Mouse (Mus musculus) spleen, adult 12 weeks (tissue): Measurements from ENCODE around the gene Pde4c.

ENCODE experiments used
- DNase-seq: peaks from one replicate; pipeline ENCODE4 v3.0.0; 2022; ENCODE audit warnings: low spot score

Pde4c gene

DNA sequence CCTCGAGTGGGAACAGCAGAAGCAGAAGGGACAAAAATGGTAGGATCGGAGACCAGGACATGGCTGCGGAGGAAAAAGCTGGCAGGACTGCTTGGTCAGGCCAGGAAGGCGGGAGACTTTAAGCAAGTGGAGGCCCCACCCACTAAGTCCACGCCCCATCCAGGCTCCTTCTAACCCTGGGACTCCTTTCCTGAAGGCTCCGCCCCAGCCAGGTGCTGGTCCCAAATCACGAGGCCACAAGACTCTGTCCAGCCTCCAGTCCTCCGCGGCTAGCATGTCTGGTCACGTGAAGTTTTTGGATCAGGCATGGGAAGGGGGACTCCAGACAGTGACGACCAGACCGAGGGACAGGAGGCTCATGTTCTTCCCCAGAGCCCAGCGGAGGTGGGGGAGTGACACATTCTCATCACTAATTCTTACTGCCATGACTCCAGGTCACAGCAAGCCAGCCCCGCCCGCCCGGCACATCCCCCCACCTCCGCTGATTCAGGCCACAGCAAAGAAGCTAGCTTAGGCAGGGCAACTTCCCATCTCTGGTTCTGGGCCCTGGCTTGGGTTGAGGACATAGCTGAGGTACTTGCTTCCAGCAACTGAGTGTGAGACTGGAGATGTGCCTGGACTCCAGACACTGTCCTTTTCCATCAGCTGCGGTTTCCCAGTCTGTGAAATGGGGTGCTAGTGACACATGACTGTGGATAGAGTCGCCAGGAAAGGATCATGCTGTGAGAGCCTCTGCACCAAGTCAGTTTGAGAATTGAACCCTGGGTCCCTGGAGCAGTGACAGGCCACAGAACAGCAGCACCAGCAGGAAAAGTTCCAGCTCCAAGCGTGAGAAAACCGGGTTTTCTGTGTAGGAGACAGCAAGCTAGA lies 43.3 kb downstream of the Pde4c start:
- DNase-seq = peak; percentile 60

DNA sequence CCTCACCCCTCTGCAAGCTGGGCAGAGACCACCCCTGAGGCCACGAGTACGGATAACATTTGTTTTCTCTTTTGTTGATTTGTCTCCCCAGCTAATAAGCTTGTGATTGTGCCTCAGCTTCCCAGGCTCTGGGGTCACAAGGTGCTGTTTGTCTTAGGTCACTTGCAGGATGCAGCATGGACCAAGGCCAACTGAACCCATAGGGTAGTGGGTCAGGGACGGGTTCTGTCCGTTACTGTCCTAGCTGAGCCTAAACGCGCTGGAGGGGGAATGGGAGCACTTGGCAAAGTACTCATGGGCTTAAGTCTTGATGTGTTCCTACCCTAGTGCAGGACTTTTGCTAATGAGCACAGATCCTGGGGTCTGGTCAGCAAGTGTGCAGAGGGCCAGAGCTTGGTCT lies 44.0 kb downstream of the Pde4c start:
- DNase-seq = no peak

DNA sequence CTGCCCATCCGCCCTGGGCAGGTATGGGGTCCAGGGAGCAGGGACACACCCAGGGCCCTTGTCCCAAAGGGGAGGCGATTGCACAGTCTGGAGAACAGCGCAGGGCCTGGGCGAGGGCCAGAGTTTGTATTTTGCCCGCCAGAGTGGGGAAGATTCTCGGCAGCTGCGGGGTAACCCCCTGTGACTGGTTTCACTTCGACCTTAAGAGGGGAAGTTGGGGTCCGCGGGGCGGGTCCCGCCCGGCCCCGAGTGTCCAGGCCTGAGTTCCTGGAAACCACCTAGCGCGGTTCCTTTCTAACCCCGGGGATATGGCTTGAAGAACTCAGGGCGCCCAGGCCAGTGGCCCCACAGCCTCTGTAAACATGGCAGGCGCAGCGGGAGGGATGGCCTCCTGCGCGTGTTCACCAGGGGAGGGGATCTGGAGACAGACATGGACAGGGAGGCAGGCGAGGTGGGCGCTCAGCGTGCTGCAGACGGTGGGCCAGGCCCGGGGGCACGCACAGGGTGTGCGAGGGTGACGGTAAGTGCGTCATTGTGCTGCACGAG lies 44.8 kb downstream of the Pde4c start:
- peak; percentile 56 for DNase-seq

DNA sequence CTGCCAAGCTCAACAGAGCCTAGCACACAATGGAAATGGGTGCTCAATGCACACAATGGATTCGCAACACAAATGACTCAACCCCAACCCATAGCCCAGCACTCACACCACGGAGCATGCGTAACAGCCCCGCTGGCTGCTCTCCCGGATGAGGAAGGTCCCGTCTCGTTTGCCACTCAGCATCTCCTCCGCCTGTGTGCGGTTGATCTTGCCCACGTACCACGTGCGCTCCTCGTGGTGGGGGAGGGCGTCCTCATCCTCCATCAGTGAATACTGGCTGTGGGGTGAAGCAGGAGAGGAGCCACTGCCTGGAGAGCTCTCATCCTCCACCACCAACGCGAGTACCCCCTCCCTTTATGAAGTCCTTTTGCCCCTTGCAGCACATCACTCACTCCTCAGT lies 45.4 kb downstream of the Pde4c start:
- DNase-seq = no peak

DNA sequence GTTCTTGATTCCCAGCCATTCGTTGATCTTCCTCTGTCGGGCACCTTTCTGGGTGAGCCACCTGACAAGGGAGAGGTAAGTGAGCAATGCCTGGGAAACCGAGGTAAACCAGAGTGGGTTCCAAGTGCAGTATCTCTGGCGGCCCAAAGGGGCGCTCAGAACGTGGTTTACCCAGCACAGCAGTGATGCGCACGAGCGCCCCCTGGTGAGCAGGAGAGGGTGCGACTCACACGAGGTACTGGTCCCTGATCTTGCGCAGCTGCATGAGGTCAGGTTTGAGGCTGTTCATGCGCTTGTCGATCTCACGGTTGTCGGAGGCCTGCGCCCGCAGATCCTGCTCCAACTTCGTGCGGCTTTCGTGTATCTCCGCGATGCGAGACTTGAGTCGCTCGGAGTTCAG lies 45.8 kb downstream of the Pde4c start:
- peak; percentile 91 for DNase-seq

DNA sequence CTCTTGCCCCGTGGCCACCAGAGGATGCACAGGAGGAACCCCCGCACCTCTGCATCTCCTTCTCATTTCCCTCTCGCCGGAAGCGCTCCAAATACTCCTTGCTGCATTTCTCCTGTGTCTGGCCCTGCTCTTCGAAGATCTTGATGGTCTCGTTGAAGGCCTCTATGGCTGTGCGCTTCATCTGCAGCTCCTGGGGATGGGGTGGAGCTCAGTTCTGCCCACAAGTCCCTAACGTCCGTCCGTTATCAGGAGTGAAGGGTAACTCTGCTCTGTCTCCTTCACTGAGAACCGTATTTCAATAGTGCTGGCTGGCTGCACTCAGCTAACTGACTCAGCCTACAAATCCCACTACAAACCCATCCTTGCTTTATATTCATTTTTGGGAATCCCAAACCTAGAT lies 46.3 kb downstream of the Pde4c start:
- no peak for DNase-seq

DNA sequence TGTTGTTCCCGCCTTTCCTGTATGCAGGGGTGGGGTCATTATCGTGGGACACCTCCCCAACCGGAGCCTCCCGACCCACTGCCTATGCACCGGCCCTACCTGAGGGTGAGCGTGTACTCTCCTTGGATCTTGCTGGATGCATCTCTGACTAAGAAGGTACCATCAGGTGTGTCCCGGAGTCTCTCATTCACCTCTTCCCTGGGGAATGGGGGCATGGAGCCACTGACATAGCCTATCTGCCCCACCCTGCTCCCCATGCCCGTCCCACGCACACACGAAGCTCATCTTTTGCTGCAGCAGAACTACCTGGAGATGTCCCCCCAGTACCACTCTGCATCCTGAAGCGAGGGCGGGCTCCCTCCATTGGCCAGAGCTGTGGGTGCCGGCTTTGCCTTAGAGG lies 47.2 kb downstream of the Pde4c start:
- no peak for DNase-seq

DNA sequence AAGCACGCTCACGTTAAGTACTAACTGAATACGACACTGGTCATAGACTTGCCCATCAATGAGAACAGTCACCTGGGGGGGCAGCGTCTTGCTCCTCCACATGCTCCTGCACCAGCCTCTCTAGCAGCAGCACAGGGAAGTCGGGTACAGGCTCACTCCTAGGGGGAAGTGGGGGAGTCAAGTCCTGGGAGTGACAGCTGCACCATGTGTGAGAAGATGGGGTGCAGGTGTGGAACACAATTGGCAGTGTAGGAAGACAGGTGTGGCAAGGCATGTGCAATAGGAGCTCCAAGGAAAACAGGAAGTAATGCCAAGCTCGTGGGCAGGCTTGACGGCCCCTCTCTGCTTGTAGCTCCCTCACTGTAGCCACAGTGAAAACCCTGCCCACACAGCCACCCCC lies 47.7 kb downstream of the Pde4c start:
- no peak for DNase-seq

DNA sequence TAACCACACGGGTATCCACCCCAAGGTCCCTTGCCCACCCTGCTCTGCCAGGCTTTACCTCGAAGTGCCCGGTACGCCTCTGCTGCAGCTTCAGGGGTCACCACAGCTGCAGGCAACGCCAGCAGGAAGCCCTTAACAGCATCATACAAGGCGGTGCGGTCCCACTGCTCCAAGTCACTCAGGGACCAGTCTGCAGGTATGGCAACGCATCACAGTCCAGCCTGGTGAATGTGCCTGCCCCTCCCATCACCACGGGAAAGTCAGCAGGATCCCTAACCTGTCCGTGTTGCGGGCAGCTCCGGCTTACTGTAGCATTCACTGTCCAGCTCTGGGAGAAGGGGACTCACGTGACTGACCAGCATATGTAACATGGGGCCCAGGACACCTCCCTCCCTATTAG lies 48.6 kb downstream of the Pde4c start:
- DNase-seq = no peak

DNA sequence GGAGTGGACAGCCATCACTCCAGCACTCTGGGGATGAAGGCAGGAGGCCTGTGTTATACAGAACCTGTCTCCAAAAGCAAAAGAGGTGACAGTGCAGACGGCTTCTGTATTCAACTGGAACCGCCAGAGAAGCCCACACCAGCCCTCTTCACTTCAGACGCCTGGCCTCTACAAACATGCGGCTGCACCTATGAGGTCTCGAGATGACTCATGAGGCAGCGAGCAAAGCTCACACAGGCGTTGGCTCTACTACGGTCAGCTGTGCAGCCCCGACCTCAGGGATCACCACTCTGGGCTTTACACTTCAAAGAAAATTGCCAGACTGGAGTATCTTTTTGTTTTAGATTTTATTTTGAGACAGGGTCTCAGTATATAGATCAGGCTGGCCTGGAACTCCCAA lies 49.4 kb downstream of the Pde4c start:
- DNase-seq = no peak

DNA sequence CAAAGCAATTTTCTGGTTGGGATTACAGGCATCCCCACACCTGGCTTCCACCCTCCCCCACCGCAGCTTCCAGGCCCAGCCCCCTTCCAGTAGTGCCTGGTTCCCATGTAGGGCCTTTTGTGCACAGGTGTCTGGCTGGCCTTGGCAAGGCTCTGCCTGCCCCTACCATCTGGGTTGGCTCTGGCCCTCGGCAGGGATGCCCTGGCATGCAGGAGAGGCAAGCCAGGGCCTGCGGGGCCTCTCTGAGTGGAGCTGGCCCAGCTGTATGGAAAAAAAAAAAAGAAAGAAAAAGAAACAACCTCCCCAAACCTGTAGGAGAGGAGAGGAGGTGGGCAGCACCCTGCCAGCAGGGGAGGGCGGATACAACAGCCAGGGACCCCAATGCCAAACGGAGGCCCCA lies 49.9 kb downstream of the Pde4c start:
- no peak for DNase-seq

DNA sequence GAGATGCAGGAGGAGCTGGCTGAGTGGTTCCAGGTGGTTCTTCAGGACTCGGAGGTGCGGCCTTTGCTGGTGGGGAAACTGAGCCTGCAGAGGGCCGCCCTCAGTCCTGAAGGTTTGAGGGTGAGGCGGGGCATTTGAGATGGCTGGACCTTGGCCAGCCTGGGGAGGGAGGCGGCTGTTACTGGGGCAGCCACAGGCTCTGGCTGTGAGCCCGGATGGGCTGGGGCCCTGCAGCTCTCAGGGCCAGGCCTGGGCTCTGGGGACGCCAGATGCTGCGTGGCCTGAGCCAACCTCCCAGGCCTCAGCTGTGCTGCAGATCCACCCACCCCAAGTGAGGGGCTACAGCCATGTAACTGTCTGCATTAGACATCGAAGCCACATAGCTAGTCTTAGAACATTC lies 50.3 kb downstream of the Pde4c start:
- DNase-seq = no peak

DNA sequence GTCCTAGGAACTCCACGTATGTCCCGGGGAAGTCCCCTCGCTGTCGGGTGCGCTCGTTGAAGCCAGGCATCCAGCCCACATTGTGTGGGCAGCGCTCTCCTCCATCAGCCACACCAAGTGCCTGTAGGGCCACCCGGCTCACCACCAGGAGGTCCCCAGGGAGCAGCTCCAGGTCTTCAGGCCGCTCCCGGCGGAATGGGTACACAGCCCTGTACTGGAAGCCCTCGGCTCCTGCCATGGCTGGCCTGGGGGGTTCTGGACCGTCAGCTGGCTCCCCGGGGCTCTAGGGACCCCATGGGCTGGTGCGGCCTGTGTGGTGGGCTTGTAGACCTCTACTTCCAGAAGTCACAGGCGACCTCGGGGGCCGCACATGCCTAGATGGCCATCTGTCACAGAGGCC lies 51.2 kb downstream of the Pde4c start:
- DNase-seq = no peak

DNA sequence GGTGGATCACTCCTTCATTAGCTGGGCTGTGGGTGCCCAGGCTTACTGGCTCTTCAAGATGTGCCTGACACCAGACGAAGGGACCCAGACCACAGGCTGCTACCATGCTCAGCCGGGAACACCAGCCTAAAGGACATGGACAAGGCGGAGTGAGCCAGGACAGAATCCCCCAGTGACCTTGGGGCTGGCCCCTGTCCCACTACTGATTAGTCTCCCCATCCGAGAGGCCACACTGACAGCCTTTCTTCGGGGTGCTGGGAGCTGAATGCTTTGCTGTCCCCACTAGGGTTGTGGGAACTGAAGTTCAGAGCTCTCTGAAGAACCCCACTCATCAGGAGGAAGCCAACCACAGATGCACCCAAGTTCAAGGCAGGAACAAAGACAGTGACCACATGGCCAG lies 51.7 kb downstream of the Pde4c start:
- no peak for DNase-seq

DNA sequence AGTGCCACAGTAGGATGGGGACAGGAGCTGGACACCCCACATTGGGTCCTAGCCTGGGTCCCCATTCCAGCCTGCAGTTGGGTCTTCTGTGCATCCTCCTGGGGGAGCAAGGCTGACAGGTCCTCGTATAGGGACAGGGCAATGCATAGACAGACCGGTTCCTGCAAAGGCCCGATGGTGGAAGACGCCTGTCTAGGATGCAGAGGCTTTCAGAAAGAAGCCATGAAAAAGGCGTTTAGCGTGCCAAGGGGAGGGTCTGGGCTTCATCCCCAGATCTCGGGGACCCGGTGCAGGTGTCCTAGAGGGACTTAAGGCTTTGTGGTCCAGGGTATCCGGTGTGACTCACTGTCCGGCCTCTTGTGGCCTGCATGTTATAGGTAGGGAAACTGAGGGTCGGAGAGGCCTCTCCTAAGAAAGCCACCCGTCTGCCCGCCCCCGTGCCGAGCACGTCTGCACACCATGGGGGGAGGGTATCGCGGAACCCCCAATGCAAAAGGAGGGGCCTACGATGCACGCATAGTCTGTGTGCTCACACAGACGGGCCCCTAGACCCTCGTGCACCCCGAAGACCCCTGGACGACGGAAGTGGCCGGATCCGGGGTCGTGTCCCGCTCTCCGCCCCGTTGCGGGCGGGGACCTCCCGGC lies 52.5 kb downstream of the Pde4c start:
- no peak for DNase-seq

DNA sequence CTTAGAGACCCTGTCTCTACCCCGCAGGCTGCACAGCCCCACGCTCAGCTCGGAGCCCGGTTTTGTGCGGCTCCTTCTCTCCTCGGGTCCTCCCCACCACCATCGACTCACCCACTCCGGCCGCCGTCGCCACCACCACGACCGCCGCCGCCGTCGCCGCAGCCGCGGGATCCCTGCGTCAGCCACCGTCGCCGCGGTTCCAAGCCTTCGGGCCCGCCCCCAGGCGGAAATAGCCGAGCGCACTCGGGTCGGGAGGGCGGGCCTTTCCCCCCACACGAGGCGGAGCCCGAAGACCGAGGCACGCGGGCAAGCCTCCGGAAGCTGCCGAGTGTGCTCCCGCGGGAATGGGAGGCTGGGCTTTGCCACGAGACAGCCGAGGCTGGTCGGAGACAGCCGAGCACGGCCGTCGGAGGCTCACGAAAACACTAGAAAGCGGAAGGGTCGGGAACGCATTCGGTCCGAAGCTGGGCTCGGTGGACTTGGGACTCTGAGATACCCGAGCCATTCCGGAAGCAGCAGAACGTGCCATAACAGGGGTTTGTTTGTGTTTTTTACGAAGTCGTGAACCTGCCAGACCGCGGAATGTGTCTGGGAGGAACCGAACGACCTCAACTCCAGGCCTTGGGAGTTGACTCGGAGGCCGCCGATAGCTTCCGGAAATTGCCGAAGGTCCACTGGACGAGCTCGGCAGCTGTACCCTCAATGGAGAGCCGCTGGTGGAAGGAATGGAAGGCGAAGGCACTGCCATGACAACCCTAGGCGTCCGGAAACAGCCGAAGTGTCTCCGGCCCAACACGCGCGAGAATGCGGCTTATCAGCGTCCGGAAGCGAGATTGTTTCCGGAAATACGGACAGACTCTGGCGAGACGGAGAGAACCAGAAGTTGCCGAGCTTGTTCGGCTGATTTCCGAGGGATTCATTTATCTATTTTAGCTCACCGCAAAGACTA lies 53.2 kb downstream of the Pde4c start, which contains the start of gene Pik3r2:
TSS of gene Pik3r2 (minus strand) at position 218 of the 949 bp plus-strand sequence.
- peak; percentile 98 for DNase-seq

DNA sequence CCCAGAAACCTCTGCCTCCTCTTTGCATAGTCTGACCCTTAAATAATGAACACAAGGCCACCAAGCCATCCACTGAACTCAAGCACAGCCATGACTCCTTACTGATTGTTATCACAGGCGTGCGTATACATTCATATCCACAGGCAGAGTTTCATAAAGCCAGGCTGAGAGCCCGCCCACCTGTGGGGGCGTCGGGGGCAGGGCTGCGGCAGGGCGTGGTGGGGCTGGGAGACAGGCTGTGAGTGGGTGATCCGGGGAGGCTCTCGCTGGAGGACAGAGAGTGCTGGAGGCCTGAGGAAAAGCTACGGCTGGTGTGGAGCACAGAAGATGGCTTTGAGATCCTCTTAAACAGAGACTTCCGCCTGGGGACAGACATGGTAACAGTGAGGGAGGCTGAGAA lies 56.6 kb downstream of the Pde4c start:
- no peak for DNase-seq

DNA sequence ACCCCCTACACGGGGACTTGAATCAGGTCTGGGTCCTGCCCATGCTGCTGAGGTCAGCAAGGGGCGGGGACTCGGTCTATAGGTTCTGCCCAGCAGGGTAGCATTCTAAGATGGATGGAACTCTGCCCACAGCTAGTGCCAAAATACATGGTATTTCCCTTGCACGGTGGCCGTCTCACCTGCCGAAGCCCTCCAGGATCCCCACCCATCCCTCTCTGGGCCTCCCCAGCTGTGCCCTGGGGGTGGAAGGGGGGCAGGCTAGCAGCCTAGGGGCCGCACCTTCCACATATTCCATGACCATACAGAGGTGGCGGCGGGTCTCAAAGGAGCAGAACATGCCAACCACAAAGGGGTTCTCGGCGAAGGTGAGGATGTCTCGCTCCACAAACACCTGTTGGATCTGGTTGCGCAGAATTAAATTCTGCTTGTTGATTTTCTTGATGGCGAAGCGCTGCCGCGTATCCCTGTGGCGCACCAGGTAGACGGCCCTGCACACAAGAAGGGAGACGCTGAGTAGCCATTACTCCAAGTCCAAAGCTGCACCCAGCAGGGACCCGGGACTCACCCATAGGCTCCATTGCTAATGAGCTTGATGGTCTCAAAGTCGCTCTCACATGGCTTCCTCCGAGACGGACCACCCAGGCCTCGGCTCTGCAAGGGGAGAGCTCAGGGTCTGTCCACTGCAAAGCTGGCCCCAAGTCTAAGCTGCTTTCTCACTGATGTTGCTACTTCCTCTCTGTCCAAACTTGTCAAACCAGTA lies 63.0 kb downstream of the Pde4c start:
- no peak for DNase-seq

DNA sequence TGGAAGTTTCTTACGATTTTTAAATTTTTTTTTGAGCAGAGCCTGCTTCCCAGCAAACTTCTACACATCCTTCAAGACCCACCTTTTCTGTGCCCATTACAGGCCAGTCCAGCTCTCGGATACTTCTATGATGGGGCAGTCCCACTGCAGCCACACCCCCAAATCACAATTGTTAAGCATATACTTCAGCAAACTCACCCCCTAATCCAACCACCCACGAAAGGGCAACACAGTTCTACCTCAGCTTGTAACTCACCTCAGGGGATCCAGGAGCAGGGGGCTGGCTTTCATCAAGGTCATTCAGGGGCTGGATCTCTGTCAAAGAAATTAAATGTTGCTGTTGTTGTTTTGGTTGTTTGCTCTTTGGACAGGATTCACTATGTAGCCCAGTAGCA lies 63.5 kb downstream of the Pde4c start:
- no peak for DNase-seq

DNA sequence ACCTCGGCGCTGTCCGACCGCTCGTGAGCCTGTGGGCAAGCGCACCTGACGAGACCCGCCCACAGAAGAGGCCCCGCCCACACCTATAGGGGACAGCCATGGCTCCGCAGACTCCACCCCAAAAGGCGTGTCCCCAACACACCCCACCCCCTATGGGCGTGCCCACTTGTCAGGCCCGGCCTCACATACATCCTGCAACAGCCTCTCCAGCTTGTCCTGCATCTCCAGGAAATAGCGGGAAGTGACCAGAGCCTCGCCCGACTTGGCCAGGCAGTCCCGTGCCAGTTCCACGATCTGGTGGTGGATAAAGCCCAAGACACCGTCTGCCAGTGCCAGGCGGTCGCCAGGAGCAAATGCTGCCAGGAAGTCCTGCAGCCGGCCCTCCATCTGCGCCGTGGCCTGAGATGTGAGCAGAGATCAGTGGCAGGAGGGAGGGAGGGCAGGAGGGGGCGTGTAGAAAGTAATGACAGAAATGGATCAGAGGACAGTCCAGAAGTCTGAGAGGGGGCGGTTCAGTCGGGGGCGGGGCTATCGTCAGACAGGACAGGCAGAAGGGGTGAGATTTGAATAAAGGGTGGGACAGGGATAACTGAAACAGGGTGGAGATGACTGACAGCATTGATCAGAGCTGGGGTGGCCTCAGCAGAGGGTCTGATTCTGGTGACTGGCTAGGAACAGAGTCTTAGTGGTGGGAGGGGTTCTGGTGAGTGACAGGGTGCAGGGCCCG lies 64.6 kb downstream of the Pde4c start:
- no peak for DNase-seq

DNA sequence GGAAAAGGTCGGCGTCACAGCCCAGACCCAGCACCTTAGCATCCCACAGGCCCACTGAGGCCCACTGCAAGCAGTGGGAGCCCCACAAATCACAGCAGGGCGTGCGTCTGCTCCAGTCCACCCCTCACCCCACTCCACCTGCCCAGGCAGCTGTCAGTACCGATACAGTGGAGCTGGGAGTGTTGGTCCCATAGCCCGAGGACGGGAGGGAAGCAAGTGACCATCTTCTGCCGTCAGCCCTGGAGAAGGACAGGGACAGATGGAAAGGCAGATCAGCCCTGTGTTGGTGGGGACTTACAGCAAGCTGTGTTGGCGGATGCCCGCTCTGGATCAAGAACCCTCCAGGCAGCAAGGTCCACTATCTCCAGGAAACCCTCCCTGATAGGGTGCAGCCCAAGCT lies 65.5 kb downstream of the Pde4c start:
- DNase-seq = no peak
